Mouse (Mus musculus): ENCODE data around the gene Endov. TPM values are rescaled to one million over a fixed set of nuclear protein-coding genes. Genes with fewer than 3 reads are reported as not detected.

Gene Endov
- polyA plus RNA-seq (2012; ENCODE audit: low replicate concordance), result 19.1 and 24.1 TPM in 2 replicates

DNA sequence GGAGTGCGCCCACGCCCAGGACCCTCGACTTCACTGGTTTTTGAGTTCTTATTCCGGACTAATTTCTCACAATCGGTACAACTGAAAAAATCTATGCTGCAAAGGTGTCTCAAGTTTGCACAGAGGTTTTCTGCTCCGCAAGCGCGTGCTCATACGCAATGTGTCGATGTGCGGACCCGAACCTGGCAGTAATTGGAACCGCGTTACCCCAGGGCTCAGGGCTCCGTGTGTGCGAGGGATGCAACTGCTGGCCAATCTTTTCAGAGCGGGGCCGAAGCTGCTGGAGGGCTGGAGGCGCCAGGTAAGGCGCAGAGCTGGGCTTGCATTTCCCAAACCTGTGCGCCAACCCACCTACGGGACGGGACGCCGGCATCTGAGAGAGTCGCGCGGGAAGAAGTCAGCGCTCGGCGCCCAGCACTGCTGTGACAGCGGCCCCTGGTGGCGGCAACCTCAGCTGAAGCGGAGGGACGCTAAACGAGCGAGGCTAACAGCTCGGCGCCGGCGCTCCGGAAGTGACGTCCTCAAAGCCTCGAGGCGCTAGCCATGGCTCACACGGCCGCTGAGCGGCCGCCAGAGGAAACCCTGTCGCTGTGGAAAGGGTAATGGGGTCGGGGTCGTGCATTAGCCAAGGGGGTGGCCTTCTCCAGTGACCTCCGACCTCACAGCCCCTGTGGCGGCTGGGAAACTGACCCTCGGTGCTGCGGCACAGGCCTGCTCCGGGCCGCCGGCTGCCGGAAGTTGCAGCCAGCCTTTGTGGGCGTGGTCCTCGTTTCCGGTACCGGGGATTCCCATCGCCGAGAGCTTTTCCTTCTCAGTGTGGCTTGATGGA, at the start of gene Endov:
Endov (plus strand) TSS at position 487 of the 829 bp plus-strand sequence.

DNA sequence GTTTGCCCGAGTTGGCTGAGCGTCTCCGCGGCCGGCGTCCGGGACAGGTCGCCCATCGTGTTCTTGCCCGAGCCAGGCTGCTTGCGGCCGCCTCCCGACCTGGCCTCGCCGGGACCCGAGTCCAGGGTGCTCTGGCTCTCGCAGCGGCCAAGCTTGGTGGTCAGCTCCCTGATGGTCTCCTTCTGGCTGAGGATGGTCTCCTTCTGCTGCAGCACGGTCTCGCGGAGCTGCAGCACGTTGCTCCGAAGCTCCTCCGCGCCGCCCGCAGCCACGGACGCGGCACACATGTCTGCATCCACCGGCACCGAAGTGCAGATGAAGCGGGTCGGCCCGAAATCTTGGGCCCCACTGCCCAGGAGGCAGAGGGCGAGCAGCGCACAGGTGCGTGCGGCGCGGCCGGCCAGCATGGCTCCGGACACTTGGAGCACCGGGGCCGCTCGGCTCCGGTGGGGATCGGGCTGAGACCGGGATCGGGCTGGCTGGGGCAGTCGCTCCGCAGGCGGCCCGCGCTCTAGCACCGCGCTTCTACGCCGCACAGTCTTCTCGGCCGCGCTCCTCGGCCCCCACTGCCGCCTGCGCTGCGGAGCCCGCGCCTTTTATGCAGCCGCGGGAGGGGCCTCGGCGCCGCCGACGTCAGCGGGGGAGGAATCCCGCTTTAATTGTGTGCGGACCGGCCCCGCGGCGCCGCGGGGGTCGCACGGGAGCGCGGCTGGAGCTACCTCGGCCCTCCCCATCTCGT, 56.2 kb downstream of the Endov start, which contains the start of gene Nptx1:
Nptx1 (minus strand) TSS at position 571 of the 739 bp plus-strand sequence.

Other genes starting within 250 kb of the Endov start
- gene Gaa, start 223.5 kb upstream of the Endov start, polyA plus RNA-seq (2012; ENCODE audit: low replicate concordance), result 41.1 and 120 TPM in 2 replicates
- 74.7 and 84.1 TPM in 2 replicates for gene Eif4a3, start 191.3 kb upstream of the Endov start, polyA plus RNA-seq (2012; ENCODE audit: low replicate concordance)
- 0.09 TPM in 1 of 2 replicates, not detected in the other for gene Card14, start 183.6 kb upstream of the Endov start, polyA plus RNA-seq (2012; ENCODE audit: low replicate concordance)
- gene Sgsh, start 135.8 kb upstream of the Endov start, polyA plus RNA-seq (2012; ENCODE audit: low replicate concordance), result 14.9 and 42.3 TPM in 2 replicates
- 1.4 and 2.1 TPM in 2 replicates for gene Slc26a11, start 135.8 kb upstream of the Endov start, polyA plus RNA-seq (2012; ENCODE audit: low replicate concordance)
- gene Rnf213, start 98.2 kb upstream of the Endov start, polyA plus RNA-seq (2012; ENCODE audit: low replicate concordance), result 4.5 and 10.0 TPM in 2 replicates
- gene Nptx1, start 56.4 kb downstream of the Endov start, polyA plus RNA-seq (2012; ENCODE audit: low replicate concordance), result 0.06 TPM in 1 of 2 replicates, not detected in the other
- gene Rptor, start 111.6 kb downstream of the Endov start, polyA plus RNA-seq (2012; ENCODE audit: low replicate concordance), result 32.5 and 68.1 TPM in 2 replicates